Mouse (Mus musculus): ENCODE results near the gene Mkrn1.

- TF ChIP-seq CTCF (IDR thresholded peaks at IDR 0.05; ENCODE audit: low read depth) (no peak), EP300 (IDR thresholded peaks at IDR 0.05; ENCODE audit: low read depth) (no peak)
These were observed 605 bp upstream of the Mkrn1 start for GRCm38 (mm10) chr6:39420867-39421266.
